Mouse (Mus musculus) spleen, adult 12 weeks (tissue): ENCODE measurements around the gene Gm44973.
"Not testable (repeated sequence)": the region's sequence is repeated elsewhere in the genome, so short reads cannot be mapped to it uniquely, and the experiment has no call there.

Experiments
- DNase-seq: peaks from one replicate; pipeline ENCODE4 v3.0.0; 2022; ENCODE audit warnings: low spot score

Gene Gm44973

GRCm38 (mm10) chr7:5016920-5017319 lies 1.6 kb downstream of the Gm44973 start:
- DNase-seq, result no peak

GRCm38 (mm10) chr7:5017352-5017751 lies 2.1 kb downstream of the Gm44973 start:
- DNase-seq, result no peak

DNA sequence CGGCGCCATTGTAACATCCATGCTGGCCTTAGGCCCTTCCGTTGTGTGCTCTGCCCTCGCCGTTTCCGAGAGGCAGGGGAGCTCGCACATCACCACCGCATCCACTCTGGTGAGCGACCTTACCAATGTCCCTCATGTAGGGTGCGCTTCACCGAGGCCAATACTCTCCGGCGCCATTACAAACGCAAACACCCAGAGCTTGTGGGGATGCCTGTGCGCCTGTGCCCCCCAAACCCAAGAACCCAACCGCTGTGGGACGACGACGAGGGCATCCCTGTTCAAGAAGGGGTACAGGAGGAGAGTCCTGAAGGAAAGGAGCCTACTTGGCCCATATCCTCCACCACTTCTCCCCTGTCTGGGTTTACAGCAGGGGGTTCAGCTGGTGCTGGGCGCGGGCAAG lies 2.6 kb downstream of the Gm44973 start:
- no peak for DNase-seq

- not testable (repeated sequence) for DNase-seq
These were observed 4.3 kb downstream of the Gm44973 start for GRCm38 (mm10) chr7:5019576-5019975.

DNA sequence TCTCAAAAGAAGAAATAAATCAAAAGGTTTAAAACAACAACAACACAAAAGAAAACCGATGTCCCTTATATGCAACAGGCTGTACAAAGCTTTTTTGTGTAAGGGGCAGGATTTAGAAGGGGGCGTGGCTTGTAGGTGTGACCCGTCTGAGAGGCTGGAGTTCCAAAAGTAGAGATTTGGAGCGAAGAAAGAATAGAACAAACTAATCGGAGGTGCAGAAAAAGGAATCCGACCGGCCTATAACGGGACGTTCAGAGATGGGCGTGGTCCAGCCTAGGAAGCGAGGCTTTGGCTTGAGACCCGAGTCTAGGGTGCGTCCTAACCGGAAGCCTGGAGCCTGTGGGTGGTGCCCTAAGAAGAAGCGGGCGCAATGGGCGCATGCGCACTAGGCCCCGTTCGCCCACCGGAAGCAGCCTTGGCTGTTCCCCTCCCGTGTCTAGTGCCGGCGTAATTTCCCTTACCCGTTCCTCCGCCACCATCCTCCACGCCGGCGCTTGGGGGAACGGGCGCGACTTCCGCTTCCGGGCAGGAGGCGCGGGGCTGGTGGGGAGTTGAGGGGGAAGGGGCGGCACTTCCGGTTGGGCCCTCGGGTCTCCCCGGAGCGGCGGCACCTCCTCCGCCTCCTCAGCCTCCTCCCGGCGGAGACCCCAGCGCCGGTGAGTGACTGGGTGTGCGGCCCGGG lies 4.8 kb downstream of the Gm44973 start, which contains the start of the genes Zfp865 and Ccdc106:
TSS of gene Zfp865 (plus strand) at position 377 of the 682 bp plus-strand sequence.
TSS of gene Ccdc106 (plus strand) at position 554 of the 682 bp plus-strand sequence.
- DNase-seq, result peak; percentile 95

DNA sequence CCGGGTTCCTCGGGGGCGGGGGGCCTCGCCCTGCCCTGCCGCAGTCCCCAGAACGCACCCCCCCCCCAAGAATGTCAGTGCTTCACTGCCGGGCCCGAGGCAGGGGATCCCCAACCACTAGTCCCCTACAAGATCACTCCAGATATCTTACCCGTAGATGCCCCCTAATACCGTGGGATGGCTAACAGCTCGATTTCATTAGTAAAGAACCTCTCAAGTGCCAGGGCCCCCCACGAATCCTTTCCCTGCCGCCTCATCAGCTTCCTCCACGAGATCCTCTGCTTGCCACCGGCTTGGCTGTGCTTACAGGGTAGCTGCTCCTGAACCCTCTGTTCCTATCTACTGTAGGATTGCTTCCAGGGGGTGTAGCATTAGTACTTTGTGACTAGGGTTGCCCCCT lies 5.4 kb downstream of the Gm44973 start:
- peak; percentile 8 for DNase-seq

GRCm38 (mm10) chr7:5021197-5021596 lies 5.9 kb downstream of the Gm44973 start:
- DNase-seq, result no peak

DNA sequence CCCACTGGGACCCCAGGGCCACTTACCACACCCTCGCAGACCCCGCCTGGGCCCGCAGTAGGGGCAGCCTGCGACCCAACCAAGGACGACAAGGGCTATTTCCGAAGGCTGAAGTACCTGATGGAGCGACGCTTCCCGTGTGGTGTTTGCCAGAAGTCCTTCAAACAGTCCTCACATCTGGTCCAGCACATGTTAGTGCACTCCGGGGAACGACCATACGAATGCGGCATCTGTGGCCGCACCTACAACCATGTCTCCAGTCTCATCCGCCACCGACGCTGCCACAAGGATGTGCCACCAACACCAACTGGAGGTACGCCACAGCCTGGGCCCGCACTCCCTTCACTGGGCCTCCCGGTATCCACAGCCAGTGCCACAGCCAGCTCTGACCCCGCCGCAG lies 14.2 kb downstream of the Gm44973 start:
- no peak for DNase-seq

- no peak for DNase-seq
These were observed 14.7 kb downstream of the Gm44973 start for GRCm38 (mm10) chr7:5029946-5030345.

GRCm38 (mm10) chr7:5030554-5031275 lies 15.4 kb downstream of the Gm44973 start:
- DNase-seq, result no peak

DNA sequence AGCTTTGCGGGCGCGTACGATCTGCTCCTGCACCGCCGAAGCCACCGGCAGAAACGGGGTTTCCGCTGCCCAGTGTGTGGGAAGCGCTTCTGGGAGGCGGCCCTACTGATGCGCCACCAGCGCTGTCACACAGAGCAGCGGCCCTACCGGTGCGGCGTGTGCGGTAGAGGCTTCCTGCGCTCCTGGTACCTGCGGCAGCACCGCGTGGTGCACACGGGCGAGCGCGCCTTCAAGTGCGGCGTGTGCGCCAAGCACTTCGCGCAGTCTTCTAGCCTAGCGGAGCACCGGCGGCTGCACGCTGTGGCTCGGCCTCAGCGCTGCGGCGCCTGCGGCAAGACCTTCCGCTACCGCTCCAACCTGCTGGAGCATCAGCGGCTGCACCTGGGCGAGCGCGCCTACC lies 16.2 kb downstream of the Gm44973 start:
- DNase-seq, result no peak

- no peak for DNase-seq
These were observed 18.5 kb downstream of the Gm44973 start, which contains the start of gene 4632433K11Rik for GRCm38 (mm10) chr7:5033818-5034217. Gene 4632433K11Rik (plus strand): TSS chr7:5034118.

DNA sequence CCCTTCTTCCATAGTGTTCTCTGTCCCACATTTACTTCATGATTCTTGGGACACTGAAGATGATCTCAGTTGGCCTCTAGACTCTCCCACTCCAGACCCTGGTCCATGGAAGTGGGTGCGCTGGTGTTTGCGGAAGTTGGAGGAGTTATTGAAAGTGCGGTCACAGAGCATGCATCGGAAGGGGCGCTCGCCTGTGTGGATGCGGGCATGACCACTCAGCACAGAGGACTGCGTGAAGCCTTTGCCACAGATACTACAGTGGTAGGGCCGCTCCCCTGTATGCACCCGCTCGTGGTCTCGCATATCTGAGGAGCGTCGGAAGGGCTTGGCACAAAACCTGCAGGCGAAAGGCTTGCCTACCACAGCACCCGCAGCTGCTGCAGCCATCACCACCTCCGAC lies 20.3 kb downstream of the Gm44973 start:
- DNase-seq, result no peak

DNA sequence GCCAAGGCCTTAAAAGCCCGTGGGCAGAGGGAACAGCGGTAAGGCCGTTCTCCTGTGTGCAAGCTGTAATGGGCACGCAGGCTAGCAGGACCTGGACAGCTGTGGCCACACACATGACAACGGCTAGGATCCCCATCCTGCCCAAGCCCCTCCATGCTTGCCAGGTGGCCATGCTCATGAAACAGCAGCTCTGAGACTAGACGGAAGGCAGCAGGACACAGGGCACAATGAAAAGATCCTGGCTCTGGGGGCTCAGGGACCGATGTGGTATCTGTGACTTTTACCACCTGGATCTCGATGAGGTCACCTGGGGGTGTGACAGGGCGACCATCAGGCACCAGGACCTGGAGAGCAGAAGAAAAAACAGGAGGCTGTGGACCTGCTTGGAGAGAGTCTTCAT lies 20.8 kb downstream of the Gm44973 start:
- no peak for DNase-seq

DNA sequence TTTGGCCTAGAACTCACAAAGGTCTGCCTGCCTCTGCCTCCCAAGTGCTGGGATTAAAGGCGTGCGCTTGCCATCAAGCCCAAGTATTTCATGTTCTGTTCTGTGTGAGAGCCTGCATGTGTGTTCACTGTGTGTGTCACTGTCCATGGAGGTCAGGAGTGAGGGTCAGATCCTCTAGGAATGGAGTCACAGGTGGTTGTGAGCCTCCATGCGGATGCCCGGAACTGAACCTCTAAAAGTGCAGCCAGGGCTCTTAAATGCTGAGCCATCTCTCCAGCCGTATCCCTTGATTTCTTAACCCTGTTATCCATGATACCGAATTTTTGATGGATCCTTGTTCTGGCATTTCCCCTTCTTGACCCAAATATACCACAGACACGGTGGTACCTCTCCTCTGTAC lies 21.7 kb downstream of the Gm44973 start:
- no peak for DNase-seq

GRCm38 (mm10) chr7:5037467-5037866 lies 22.2 kb downstream of the Gm44973 start:
- no peak for DNase-seq

DNA sequence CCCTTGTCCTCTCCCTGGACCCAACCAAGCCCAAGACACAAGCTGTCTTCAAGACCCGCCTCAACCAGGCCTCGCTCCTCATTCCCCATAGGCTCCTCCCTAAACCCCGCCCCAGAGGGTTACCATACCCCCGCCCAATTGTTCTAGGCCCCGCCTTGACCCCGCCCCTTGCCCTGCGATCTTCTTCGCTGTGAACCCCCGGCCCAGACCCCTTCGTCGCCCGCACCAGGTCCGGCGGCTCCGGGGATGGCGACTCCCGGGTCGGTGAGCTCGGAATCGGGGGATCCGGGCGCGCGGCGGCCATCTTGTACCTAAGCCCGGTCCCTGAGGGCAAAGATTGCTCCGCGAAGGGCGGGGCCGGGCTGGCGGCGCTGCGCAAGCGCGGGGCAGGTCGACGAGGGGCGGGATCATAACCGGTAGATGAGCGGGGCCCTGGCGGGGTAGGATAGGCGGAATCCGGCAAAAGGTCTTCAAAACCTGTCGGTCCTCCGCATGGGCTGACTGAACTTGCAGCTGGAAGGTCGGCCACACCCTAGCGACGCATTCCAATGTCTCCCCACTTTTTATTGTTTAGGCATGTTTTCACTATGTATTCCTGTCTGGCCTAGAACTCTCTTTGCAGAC lies 22.9 kb downstream of the Gm44973 start, which contains the start of gene Zfp784:
TSS of gene Zfp784 (minus strand) at position 338 of the 624 bp plus-strand sequence.
- peak; percentile 94 for DNase-seq

DNA sequence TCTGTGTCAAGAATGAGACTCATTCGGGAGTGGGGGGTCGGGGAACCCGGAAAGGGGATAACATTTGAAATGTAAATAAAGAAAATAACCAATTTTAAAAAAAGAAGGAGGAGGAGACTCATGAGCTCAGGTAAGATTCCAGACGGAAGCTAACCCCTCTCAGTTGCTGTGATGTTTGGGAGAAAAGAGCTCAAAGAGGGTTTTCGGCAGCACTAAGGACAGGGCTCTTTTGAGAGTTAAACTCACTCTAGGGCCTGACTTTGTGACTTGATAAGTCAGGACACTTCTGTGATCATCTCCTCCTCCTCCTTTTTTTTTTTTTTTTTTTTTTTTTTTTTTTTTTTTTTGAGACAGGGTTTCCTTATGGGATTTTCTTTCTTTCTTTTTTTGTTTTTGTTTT lies 23.6 kb downstream of the Gm44973 start:
- no peak for DNase-seq

GRCm38 (mm10) chr7:5044981-5045380 lies 29.7 kb downstream of the Gm44973 start:
- no peak for DNase-seq

GRCm38 (mm10) chr7:5046112-5046511 lies 30.8 kb downstream of the Gm44973 start:
- DNase-seq, result no peak

GRCm38 (mm10) chr7:5047313-5047712 lies 32.0 kb downstream of the Gm44973 start:
- no peak for DNase-seq

DNA sequence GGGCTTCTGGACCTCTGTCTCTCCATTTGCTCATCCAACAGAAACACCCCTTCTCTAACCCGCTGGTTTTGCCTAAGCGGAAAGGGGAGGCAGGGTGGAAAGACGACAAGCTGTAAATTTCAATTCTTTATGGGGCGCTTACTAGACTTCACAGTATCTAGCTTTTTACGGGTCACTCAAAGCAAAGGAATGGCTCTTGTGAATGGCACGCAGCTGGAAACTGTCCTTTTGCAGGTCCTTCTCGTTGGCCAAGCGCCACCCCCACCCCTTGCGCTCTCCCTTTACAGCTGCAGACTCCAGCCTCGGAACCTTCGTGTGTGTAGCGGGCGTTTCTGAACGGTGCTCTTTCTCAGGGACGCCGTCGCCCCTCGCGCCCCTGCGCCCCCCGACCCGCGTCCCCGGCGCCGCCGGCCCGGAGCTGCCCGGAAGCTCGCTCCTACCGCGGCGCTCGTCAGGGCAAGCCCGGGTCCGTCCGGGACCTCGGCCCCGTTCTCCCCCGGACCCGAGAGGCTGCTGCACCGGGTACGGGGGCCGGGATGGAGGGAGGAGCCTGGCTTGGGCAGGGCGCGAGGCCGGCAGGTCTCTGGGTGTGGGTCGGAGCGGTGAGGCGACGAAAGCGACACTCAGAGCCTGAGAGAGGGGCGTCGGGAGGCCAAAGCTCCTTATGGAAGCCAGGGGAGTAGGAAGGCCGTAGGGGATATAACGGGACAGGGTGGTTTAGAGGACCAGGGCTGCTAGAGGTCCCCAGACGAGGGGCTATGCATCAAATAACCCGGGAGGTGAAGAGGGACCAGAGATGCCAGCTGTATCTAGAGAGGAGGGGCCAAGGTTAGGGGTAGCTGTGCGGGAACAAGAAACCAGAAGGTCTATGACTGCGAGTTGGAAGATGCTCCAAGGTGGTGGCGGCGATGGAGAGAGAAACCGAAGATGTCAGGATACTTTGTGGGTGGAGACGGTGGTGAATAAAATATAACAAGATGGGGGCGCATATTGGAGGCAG lies 36.2 kb downstream of the Gm44973 start, which contains the start of gene Zfp580:
TSS of gene Zfp580 (plus strand) at position 346 of the 1,000 bp plus-strand sequence.
- no peak for DNase-seq
